Mouse (Mus musculus) spleen, postnatal 10 days (tissue): Measurements from ENCODE around the gene Siah1b.

Experiments used
- DNase-seq, 2 experiments: peaks; one replicate each; pipeline ENCODE4 v3.0.0; 2021 to 2022; ENCODE audit warnings: low spot score in 2 of 2

Siah1b gene

GRCm38 (mm10) chrX:164032526-164032925, 43.8 kb downstream of the Siah1b start:
- DNase-seq = no peak

- peak; percentile 64 to 88 for DNase-seq
Observed at GRCm38 (mm10) chrX:164027607-164028289, 48.5 kb downstream of the Siah1b start, which contains the start of gene Car5b. Gene Car5b, minus strand, starts transcription at chrX:164027997.
